Mouse (Mus musculus) megakaryocyte progenitor cell, adult 5-6 weeks (primary cell): ENCODE results near the gene S100a14. TPM values are rescaled to one million over a fixed set of nuclear protein-coding genes. Genes with fewer than 3 reads are reported as not detected.

ENCODE experiments used
- ATAC-seq: replicated peaks from 2 replicates; pipeline ENCODE4 v1.8.0; 2016; ENCODE audit warnings: mild to moderate bottlenecking, moderate TSS enrichment, inconsistent platforms; ENCODE audit not compliant: poor library complexity
- total RNA-seq, 2 experiments: library from RNA; stranded (forward) in 1 of 2; stranded (reverse) in 1 of 2; fragments of 157-497, 149-512 nt in 1 of 2; fragments of 200-1000 nt in 1 of 2; gene quantifications; 2 replicates each; pipeline versions ENCODE4 v1.2.3 to v1.2.4; 2015 to 2017

The S100a14 gene
- total RNA-seq, 2 experiments from 2014 or later, result 0.33 TPM; not detected in 1

DNA sequence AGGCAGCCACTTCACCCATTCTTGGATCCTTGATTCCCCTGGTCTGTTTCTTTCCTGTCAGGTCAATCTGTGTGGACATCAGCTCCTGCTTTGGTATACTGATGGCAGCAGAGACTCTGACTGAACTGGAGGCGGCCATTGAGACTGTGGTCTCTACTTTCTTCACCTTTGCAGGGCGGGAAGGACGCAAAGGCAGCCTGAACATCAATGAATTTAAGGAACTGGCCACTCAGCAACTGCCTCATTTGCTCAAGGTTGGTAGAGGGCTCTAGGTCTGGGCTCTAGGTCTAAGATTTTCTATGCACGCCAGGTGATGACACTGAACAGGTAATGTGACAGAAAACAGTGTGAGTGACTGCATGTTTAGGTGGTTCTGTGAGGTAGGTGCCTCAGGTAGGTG lies 10.9 kb upstream of the S100a14 start:
- ATAC-seq, result no peak

DNA sequence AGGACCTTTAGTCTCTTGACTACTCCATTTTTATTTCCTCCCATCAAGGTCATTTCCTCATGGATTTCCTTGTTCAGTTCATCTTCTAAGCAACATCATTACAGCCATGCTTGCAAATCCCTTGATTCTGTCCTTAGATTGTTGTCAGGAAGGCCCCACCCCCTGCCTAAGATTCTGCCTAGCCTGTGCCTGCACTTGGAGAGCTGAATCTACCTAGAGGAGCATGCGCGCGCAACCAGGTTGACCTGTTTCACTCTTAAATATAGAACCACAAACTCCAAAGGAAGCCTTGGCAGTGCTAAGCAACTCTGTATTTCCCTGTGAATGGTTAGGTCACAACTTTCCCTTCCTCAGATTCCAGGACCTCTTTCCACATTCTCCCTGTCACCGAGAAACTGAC lies 8.9 kb upstream of the S100a14 start:
- ATAC-seq, result no peak

DNA sequence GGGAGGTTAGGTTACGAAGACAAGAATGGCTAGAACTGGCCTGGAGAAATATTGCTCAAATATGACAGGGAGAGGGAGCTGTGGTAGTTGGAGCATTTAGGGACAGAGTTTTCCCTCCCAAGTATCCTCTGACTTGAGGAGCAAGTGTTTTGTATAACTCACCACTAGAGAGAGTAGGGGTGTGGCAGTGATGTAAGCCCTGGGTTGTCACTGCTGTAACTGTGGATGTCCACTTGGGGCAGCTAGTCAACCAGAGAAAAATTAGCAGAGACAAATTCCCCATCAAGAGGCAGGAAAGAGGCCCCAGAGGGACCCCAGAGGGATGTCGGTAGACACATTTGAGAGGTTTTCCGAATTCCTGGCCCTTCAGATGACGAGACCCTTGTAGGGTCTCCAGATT lies 1.2 kb upstream of the S100a14 start:
- peak; percentile 98 for ATAC-seq

DNA sequence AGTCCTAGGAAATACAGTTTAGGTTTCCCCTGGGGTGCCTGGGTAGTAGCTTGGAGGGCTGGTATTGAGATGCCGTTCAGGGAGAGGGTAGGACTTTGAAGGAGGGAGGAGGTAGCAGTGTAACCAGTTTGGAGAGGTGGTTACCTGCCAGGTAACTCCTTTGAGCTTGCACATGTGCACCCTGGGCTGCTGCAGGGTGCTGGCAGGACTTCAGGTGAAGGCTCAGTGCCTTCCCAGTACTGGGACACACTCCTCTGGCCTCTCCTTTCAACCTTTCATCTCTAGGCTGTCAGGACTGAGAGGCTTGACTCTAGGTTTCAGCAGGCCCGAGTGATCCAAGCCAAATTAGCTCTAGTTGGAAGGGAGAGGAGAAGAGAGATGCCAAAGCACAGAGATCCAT lies 580 bp upstream of the S100a14 start:
- no peak for ATAC-seq

- no peak for ATAC-seq
Observed at GRCm38 (mm10) chr3:90527291-90527873, 726 bp downstream of the S100a14 start.

DNA sequence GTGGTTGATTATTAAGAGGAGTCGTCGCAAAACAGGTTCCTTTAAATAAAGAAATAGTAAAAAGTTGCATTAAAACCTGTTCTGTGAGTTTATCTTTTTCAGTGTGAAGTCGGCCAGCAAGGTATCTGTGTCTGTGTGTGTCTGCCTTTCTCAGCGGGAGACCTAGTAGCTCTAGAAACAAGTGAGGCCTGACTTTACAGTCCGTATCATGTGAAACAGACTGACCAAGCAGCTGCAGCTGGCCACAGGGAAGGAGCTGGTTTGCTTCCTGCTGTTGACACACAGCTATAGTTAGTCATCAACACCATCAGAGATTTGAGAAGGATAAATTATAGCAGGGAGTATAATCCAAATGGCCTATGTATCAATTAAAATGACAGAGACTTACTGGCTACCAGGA lies 5.1 kb downstream of the S100a14 start:
- ATAC-seq, result no peak

- ATAC-seq, result no peak
Observed at GRCm38 (mm10) chr3:90535446-90535845, 8.8 kb downstream of the S100a14 start.

- ATAC-seq, result no peak
Observed at GRCm38 (mm10) chr3:90537141-90537904, 10.7 kb downstream of the S100a14 start, which contains the start of gene S100a16. Gene S100a16, plus strand, starts transcription at chr3:90537254.

DNA sequence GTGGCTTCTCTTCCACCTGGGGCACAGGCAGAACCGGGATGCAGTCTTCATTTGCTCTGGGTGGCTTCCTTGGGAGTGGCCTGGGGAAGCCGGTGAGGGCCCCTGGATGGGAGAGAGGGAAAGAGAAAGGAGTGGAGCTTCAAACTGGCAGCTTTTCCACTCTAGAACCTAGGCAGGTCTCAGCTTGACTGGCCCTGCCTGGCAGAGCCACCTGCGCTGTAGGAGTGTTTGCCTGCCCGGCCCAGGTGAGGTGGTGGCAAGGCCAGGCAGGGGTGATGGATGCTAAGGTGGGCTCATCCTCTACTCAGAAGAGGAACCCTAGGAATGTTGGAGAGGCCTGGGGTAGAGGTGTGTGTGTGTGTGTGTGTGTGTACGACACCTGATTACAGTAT lies 11.2 kb downstream of the S100a14 start:
- ATAC-seq, result no peak

GRCm38 (mm10) chr3:90540904-90541303 lies 14.2 kb downstream of the S100a14 start:
- no peak for ATAC-seq

DNA sequence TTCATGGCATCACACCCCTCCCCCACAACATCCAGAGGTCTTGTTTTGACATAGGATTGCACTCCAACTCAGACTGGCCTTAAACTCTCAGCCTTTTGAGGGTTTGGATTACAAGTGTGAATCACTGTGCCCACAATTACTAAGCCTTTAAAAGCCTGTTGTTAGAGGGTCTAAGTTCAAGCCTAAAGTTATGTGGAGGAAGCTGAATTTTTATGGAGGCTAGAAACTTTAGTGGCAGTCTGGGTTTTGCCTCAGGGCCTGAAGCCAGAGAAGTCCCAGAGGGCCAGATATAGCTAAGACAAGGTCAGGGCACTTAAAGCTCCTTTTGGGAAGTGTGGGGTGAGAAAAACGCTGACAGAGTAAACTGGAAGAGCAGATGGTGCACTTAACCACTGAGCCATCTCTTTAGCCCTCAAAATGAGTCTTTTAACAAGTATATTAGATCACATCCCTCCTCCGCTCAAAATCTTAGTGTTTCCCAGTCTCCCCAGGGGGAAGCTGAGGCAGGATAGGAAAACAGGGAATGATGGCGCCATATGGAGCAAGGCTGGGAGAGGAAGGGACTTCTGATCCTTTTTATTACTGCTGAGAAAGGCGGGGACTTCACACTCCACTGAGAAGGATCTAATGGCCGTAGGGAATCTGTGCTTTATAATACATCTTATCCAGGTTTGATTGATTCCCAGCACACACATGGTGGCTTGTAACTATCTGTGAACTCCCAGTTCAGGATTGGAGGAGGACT lies 23.2 kb downstream of the S100a14 start:
- ATAC-seq, result no peak

GRCm38 (mm10) chr3:90550421-90550790 lies 23.8 kb downstream of the S100a14 start:
- no peak for ATAC-seq

DNA sequence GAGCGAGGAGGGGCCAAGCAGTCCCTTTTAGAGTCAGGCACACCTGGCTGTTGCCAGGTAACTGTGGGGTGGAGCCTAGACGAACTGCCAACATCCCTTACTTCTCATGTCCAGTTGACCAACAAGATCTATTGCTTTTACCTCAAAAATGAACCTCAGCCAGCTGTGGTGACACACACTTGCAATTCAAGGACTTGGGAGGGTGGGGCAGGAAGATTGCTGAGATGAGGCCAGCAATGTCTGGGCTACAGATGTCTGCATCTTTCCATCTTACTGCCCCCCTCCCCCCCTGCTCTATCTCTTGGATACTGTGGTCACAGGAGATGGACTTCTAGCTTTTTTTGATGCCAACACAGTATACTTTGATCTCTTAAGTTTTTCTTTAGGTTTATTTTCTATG lies 25.6 kb downstream of the S100a14 start:
- ATAC-seq, result no peak

- ATAC-seq, result no peak
Observed at GRCm38 (mm10) chr3:90555954-90556353, 29.3 kb downstream of the S100a14 start.

- ATAC-seq, result no peak
Observed at GRCm38 (mm10) chr3:90560008-90560628, 33.5 kb downstream of the S100a14 start, which contains the start of gene S100a3. Gene S100a3, plus strand, starts transcription at chr3:90560578.

DNA sequence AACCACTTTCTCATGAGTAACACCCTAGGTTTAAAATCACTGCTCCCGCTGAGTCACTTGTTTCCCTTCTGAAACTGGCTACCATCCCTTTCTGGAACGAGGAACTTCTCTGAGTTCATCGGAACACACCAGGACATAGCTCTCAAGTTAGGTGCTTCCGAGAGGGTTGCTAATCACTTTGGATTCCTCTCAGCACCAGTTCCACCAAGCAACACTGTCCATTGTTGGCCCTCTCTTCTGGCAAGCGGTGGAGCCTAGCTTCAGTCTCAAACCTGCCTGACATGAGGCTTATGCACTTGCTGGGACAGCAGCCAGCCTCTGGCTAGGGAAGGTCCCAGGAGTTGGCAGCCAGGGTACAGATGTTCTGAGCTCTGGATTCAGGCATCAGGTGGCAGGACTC lies 48.0 kb downstream of the S100a14 start:
- no peak for ATAC-seq

- no peak for ATAC-seq
Observed at GRCm38 (mm10) chr3:90575320-90575719, 48.7 kb downstream of the S100a14 start.

DNA sequence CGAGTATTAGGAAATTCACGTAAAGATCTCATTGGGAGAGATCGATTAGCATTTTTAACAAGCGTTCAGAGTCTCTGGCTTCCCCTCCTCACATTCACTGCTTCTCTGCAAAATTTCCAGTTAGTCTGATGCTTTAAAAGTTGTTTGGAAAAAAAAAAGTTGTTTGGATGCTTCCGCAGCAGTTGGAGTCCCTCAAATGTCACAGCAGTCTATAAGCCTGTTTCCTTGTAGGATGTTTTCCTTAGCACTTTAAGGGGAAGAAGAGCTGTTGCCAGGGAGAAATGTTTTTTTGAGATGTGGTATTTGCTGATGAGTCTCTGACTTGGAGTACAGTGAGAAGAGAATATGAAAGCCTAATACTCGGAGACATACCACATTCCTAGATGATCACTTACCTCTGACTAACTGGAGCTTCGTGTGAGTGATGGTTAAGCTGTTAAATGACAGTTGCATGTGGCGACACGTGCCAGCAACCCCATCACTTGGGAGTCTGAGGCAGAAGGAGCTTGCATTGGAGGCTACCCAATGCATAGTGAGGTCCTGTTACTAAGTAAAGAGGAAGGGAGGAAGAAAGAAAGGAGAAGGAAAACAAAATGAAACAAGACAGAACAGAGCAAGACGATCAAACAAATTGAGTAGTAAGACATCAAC lies 49.8 kb downstream of the S100a14 start:
- ATAC-seq, result no peak
